Mouse (Mus musculus) liver, adult 2 months (tissue): Measurements from ENCODE around the gene Pdlim7.

Experiments used
- CTCF ChIP-seq: fragments of 200-500 bp; IDR thresholded peaks from 2 replicates; pipeline ENCODE4 v1.5.1; 2011; ENCODE audit warnings: low read depth, low read length, control low read depth
- POLR2A ChIP-seq: fragments of 200-500 bp; IDR thresholded peaks from 2 replicates; pipeline ENCODE4 v1.6.1; 2011; ENCODE audit warnings: low read length, control low read depth; ENCODE audit not compliant: insufficient read depth; ENCODE audit errors: extremely low read depth

DNA sequence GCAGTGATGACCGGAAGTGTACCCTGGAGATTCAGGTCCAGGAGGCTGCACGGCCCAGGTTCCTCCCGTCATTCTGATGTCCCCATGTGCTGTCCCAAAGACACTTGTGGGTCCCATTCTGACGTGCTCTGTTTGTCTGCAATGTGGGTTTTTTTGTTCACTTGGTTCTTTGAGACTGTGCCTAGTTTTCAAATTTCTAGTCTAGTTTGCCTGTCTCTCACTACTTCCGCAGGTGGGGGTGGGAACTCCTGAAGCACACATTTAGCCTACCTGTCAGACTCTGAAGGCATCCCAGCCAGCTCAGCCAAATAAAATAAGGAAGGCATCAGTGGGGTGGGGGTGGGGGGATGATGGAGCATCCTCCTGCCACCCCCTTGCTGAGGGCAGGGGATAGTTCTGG, 65.3 kb downstream of the Pdlim7 start:
- TF ChIP-seq CTCF: no peak
- no peak for TF ChIP-seq POLR2A
